Mouse (Mus musculus): ENCODE measurements around the gene Frmd4a.
A peak's percentile ranks its signal among the peaks of the same experiment; 100 is the strongest.
"Not testable (repeated sequence)": the region's sequence is repeated elsewhere in the genome, so short reads cannot be mapped to it uniquely, and the experiment has no call there.

Gene Frmd4a

GRCm38 (mm10) chr2:4616995-4617394, 599.5 kb downstream of the Frmd4a start:
- no peak for DNase-seq (ENCODE audit: low spot score in 2 of 2)

GRCm38 (mm10) chr2:4619126-4619525, 601.6 kb downstream of the Frmd4a start:
- DNase-seq (ENCODE audit: low spot score in 2 of 2), result not testable (repeated sequence)

GRCm38 (mm10) chr2:4619893-4620593, 602.5 kb downstream of the Frmd4a start:
- DNase-seq (ENCODE audit: low spot score in 2 of 2), result no peak

GRCm38 (mm10) chr2:4620640-4621401, 603.3 kb downstream of the Frmd4a start:
- DNase-seq (ENCODE audit: low spot score in 2 of 2), result no peak

GRCm38 (mm10) chr2:4621471-4621985, 604.0 kb downstream of the Frmd4a start:
- DNase-seq (ENCODE audit: low spot score in 2 of 2), result no peak

GRCm38 (mm10) chr2:4626911-4627310, 609.4 kb downstream of the Frmd4a start:
- DNase-seq (ENCODE audit: low spot score in 2 of 2), result no peak

GRCm38 (mm10) chr2:4628920-4629319, 611.4 kb downstream of the Frmd4a start:
- DNase-seq (ENCODE audit: low spot score in 2 of 2), result no peak

GRCm38 (mm10) chr2:4629470-4629869, 612.0 kb downstream of the Frmd4a start:
- DNase-seq (ENCODE audit: low spot score in 2 of 2), result no peak

- DNase-seq (ENCODE audit: low spot score in 2 of 2), result no peak
Measured at GRCm38 (mm10) chr2:4630197-4630835, 612.8 kb downstream of the Frmd4a start.

- DNase-seq (ENCODE audit: low spot score in 2 of 2), result peak in 1 of 2 experiments; percentile 43
Measured at GRCm38 (mm10) chr2:4635804-4636203, 618.3 kb downstream of the Frmd4a start.

GRCm38 (mm10) chr2:4636656-4637055, 619.1 kb downstream of the Frmd4a start:
- DNase-seq (ENCODE audit: low spot score in 2 of 2), result no peak

GRCm38 (mm10) chr2:4638189-4638588, 620.7 kb downstream of the Frmd4a start:
- DNase-seq (ENCODE audit: low spot score in 2 of 2), result no peak

- DNase-seq (ENCODE audit: low spot score in 2 of 2), result no peak
Measured at GRCm38 (mm10) chr2:4645066-4645465, 627.5 kb downstream of the Frmd4a start.

GRCm38 (mm10) chr2:4648094-4648493, 630.6 kb downstream of the Frmd4a start:
- DNase-seq (ENCODE audit: low spot score in 2 of 2), result no peak

GRCm38 (mm10) chr2:4649646-4650045, 632.1 kb downstream of the Frmd4a start:
- DNase-seq (ENCODE audit: low spot score in 2 of 2), result no peak

- DNase-seq (ENCODE audit: low spot score in 2 of 2), result peak; percentile 92
Measured at GRCm38 (mm10) chr2:4651500-4652285, 634.2 kb downstream of the Frmd4a start, which contains the start of gene Prpf18. Gene Prpf18, minus strand, starts transcription at chr2:4652113.

GRCm38 (mm10) chr2:4660677-4661076, 643.2 kb downstream of the Frmd4a start:
- DNase-seq (ENCODE audit: low spot score in 2 of 2), result no peak
